Mouse (Mus musculus) cortical plate, adult 2 months (tissue): ENCODE measurements around the gene Eme2.

ENCODE experiments used
- CTCF ChIP-seq: fragments of 200-500 bp; IDR thresholded peaks from 2 replicates; pipeline ENCODE4 v1.5.1; 2011; ENCODE audit warnings: mild to moderate bottlenecking, control low read depth, low read length; ENCODE audit not compliant: insufficient read depth; ENCODE audit errors: extremely low read depth
- POLR2A ChIP-seq: fragments of 200-500 bp; IDR thresholded peaks from 2 replicates; pipeline ENCODE4 v1.6.1; 2011; ENCODE audit warnings: mild to moderate bottlenecking, low read length, control low read depth; ENCODE audit not compliant: insufficient read depth; ENCODE audit errors: extremely low read depth

- no peak for TF ChIP-seq CTCF
- TF ChIP-seq POLR2A = no peak
Measured at GRCm38 (mm10) chr17:24903767-24904166, 8.9 kb upstream of the Eme2 start.
